Mouse (Mus musculus) stomach, postnatal 0 days (tissue): Measurements from ENCODE around the gene Nf1.

Source experiments
- CTCF ChIP-seq: IDR thresholded peaks from 2 replicates; pipeline ENCODE4 v1.5.1; 2016; ENCODE audit warnings: antibody characterized with exemption, low read depth, mild to moderate bottlenecking, moderate library complexity
- EP300 ChIP-seq: optimal IDR thresholded peaks from 2 replicates; pipeline ENCODE3; 2016; ENCODE audit warnings: antibody characterized with exemption

GRCm38 (mm10) chr11:79615871-79616270 lies 276.4 kb downstream of the Nf1 start:
- TF ChIP-seq EP300: no peak
- TF ChIP-seq CTCF: no peak
